Mouse (Mus musculus) layer of hippocampus, adult 9-10 months (tissue): ENCODE measurements around the gene A630095N17Rik.

Experiments
- DNase-seq: peaks from one replicate; pipeline ENCODE4 v3.0.0; 2022; ENCODE audit warnings: low spot score

The A630095N17Rik gene

DNA sequence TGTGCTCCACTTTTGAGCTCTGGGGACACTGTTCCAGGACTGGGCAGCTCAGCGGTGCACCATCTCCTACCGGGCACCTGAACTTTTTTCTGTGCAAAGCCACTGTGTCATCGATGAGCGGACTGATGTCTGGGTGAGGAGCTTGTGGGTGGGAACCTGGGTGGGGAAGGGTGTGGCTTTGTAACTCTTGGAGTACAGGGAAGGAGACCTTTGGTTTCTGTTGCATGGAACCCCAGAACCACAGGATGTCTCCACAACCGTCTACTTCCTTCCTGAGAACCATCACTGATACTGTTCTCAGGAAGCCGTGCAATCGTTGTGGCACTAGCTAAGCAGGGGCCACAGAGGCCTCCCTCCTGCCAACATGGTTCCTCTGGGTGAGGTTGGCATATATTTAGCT lies 18.8 kb downstream of the A630095N17Rik start:
- no peak for DNase-seq

GRCm38 (mm10) chr1:75212542-75212941 lies 19.4 kb downstream of the A630095N17Rik start:
- no peak for DNase-seq

GRCm38 (mm10) chr1:75211141-75211708 lies 20.7 kb downstream of the A630095N17Rik start:
- no peak for DNase-seq

DNA sequence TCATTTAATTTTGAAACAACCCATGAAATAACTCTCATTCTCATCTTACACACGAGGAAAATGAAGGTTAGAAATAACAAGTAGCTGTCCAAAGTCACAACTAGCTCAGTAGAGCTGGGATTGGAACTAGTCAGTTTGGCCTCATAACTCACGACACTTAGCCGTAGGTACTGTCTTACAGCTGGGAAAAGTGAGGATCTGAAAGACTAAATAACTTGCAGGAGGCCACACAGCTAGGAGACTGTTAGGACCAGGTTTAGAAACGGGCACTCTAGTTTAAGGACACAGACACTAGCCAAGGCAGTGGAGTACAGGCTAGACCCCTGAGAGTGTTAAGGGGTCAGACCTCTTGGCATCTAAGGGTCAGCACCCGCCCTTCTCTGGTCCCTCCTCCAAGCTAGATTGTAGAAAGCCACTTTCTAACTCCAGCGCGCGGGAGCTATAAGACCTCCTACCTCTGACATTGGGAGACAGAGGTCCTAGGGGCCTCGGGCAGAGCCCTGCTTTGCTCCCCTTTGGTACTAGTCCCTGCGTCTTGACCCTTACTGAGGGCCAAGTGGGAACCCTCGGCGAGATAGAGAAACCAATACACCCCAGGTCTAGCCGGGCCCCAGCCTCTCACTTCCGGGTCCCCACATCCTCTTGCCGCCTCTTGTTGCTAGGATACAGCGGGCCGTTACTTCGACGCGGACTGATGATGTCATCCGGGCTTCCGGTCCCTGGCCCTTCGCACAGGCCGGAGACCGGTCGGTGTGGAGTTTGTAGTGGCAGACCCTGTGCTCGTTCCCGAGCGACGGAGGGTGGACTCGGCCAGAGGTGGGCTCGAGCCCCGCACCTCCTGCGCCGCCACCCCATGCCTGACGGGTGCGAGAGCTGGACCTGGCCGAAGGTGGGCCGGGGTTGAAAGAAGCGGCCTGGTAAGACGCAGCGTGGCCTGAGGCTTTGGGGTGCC lies 21.5 kb downstream of the A630095N17Rik start, which contains the start of the genes Glb1l and Stk16:
Gene Glb1l, minus strand, starts transcription at position 678 of the 952 bp plus-strand sequence.
Gene Stk16, plus strand, starts transcription at position 703 of the 952 bp plus-strand sequence.
- peak; percentile 85 for DNase-seq

GRCm38 (mm10) chr1:75208967-75209678 lies 22.8 kb downstream of the A630095N17Rik start:
- no peak for DNase-seq

GRCm38 (mm10) chr1:75201236-75201635 lies 30.7 kb downstream of the A630095N17Rik start:
- DNase-seq = no peak

DNA sequence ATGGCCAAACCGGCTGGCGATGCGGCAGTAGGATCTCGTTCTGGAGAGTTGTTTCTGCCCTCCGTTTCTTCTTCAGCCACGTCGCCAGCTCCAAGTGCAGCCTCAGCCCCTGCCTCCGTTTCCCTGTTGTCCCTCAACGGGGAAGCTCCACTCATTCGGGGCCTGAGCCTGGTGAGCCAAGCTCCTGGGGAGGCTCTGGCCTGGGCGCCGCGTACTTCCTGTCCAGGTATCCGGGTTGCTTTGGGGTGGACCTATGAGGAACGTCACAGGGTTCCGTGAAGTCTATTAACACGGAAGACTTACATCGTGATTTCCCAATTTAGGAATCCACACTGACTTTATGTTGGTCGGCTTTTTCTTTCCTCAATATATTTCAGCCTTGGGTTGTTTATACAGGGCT lies 39.5 kb downstream of the A630095N17Rik start:
- DNase-seq = no peak

GRCm38 (mm10) chr1:75191622-75192402 lies 40.1 kb downstream of the A630095N17Rik start, which contains the start of the genes Ankzf1 and Atg9a:
Gene Ankzf1, plus strand, starts transcription at chr1:75192151.
Gene Atg9a, minus strand, starts transcription at chr1:75192196.
- DNase-seq = peak; percentile 94

DNA sequence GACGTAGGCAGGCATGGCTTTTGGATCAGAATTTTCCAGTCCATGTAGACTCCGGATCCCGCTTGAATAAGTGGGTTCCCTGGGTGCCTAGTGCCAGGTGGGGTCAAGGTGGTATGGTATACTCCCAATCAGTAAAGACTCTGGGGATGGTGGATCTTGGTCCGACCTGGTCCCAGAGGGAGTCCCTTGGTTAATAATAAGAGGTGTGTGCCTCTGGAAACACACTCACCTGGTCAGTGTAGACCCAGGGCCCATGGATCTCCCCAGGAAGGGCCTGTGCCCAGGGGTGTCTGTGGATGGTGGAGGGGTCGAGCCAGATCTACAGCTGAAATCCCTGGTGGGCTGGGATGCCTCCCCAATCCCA lies 40.7 kb downstream of the A630095N17Rik start:
- DNase-seq = no peak

DNA sequence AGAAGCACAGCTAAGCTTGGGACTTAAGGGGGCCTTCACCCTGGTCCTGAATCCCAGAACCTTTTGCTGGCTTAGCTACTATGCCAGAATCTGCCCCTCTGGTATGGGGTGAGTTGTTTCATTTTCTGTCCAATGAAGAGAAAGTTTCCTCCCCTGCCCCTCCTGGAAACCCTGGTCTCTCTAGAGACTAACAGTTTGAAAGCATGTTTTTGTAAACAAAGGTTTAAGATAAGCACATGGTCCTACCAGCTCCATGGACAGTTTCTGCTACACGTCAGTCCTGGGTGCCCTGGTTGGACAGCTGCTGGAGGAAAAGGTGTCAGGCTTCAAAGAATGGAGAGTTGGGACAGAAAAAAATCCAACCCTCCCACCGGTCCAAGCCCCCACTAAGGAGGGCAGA lies 41.3 kb downstream of the A630095N17Rik start:
- no peak for DNase-seq

- DNase-seq = no peak
Observed at GRCm38 (mm10) chr1:75187914-75188483, 43.9 kb downstream of the A630095N17Rik start.

- DNase-seq = no peak
Observed at GRCm38 (mm10) chr1:75187126-75187525, 44.8 kb downstream of the A630095N17Rik start.

DNA sequence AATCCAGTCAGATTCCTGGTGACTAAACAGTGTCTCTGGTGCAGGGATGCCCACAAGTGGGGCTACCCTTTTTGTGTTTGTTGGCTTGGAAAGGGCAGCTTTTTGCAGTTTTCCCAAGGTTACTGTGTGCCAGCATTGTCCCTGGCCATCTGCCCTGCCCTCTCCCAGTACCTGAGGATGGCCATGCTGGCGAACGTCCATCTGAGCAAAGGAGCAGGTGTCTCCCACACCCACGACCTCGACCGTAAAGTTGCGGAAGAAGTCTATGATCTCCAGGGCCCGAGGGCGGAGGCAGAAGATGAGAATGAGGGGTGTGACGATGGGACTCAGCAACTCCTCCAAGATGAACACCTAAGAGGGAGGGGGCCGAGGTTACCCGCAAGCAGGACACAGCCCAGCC lies 46.4 kb downstream of the A630095N17Rik start:
- no peak for DNase-seq

GRCm38 (mm10) chr1:75182160-75182559 lies 49.7 kb downstream of the A630095N17Rik start:
- DNase-seq = no peak

GRCm38 (mm10) chr1:75181377-75181870 lies 50.5 kb downstream of the A630095N17Rik start:
- DNase-seq = no peak

- DNase-seq = no peak
Observed at GRCm38 (mm10) chr1:75180741-75181140, 51.2 kb downstream of the A630095N17Rik start.

- peak; percentile 73 for DNase-seq
Observed at GRCm38 (mm10) chr1:75180105-75180590, 51.8 kb downstream of the A630095N17Rik start, which contains the start of gene Abcb6. Gene Abcb6, minus strand, starts transcription at chr1:75180392.

- no peak for DNase-seq
Observed at GRCm38 (mm10) chr1:75179334-75180104, 52.4 kb downstream of the A630095N17Rik start.
